Mouse (Mus musculus): ENCODE data around the gene Hcn2.

Hcn2 gene

GRCm38 (mm10) chr10:79716254-79716987, at the start of gene Hcn2:
Gene Hcn2 (plus strand): TSS chr10:79716634.
- DNase-seq (ENCODE audit: low spot score), result no peak

GRCm38 (mm10) chr10:79668076-79668475, 48.4 kb upstream of the Hcn2 start:
- no peak for DNase-seq (ENCODE audit: low spot score)

GRCm38 (mm10) chr10:79668771-79669575, 47.5 kb upstream of the Hcn2 start, which contains the start of gene Tpgs1:
Gene Tpgs1 (plus strand): TSS chr10:79669369.
- DNase-seq (ENCODE audit: low spot score), result peak; percentile 88

- DNase-seq (ENCODE audit: low spot score), result peak; percentile 59
These were observed 46.8 kb upstream of the Hcn2 start for GRCm38 (mm10) chr10:79669576-79670057.

- no peak for DNase-seq (ENCODE audit: low spot score)
These were observed 46.2 kb upstream of the Hcn2 start for GRCm38 (mm10) chr10:79670071-79670888.

- no peak for DNase-seq (ENCODE audit: low spot score)
These were observed 44.9 kb upstream of the Hcn2 start for GRCm38 (mm10) chr10:79671396-79672087.

- DNase-seq (ENCODE audit: low spot score), result no peak
These were observed 44.4 kb upstream of the Hcn2 start for GRCm38 (mm10) chr10:79672088-79672455.

GRCm38 (mm10) chr10:79673054-79673453, 43.4 kb upstream of the Hcn2 start:
- DNase-seq (ENCODE audit: low spot score), result no peak

- no peak for DNase-seq (ENCODE audit: low spot score)
These were observed 40.9 kb upstream of the Hcn2 start for GRCm38 (mm10) chr10:79675346-79676035.

- DNase-seq (ENCODE audit: low spot score), result no peak
These were observed 35.6 kb upstream of the Hcn2 start for GRCm38 (mm10) chr10:79680606-79681495.

GRCm38 (mm10) chr10:79681591-79682245, 34.7 kb upstream of the Hcn2 start, which contains the start of gene Cdc34:
Gene Cdc34 (plus strand): TSS chr10:79682195.
- peak; percentile 99 for DNase-seq (ENCODE audit: low spot score)

- DNase-seq (ENCODE audit: low spot score), result peak; percentile 34
These were observed 33.9 kb upstream of the Hcn2 start for GRCm38 (mm10) chr10:79682551-79682915.

- no peak for DNase-seq (ENCODE audit: low spot score)
These were observed 33.4 kb upstream of the Hcn2 start for GRCm38 (mm10) chr10:79682916-79683582.

- no peak for DNase-seq (ENCODE audit: low spot score)
These were observed 32.5 kb upstream of the Hcn2 start for GRCm38 (mm10) chr10:79683726-79684640.

- DNase-seq (ENCODE audit: low spot score), result no peak
These were observed 31.4 kb upstream of the Hcn2 start for GRCm38 (mm10) chr10:79684770-79685600.

- no peak for DNase-seq (ENCODE audit: low spot score)
These were observed 30.2 kb upstream of the Hcn2 start for GRCm38 (mm10) chr10:79686219-79686618.

- no peak for DNase-seq (ENCODE audit: low spot score)
These were observed 29.7 kb upstream of the Hcn2 start for GRCm38 (mm10) chr10:79686691-79687090.
